27 mouse cellular contexts compared by ENCODE assay signal in genomic region chr15:78382115-78382514, GRCm38 (mm10). TPM values are rescaled to one million over a fixed set of nuclear protein-coding genes. Genes with fewer than 3 reads are reported as not detected.
DNase-seq lines count a peak whose midpoint lies in the region; ATAC-seq and TF ChIP-seq lines count a peak whose summit lies in the region.
"Had no signal": no experiment of that assay in that cellular context is flagged by ENCODE, and none has a peak within 500 bp of the region (broad histone marks: within the 10 kb centered on the region; RNA-seq: fewer than 3 reads in every experiment).

No protein-coding gene starts in this region.

- 78% methylated on average over 4 of the region's 4 CpGs for WGBS in kidney, adult 2 months
- 92% methylated on average over 4 of the region's 4 CpGs for WGBS in liver, adult 2 months
- 83% methylated on average over 4 of the region's 4 CpGs for WGBS in liver, embryonic 12.5 days (ENCODE audit: insufficient replicate concordance)
- WGBS in stomach, embryonic 15.5 days = 85% methylated on average over 4 of the region's 4 CpGs

- no peak for TF ChIP-seq CTCF in kidney, adult 2 months (conservative IDR thresholded peaks at IDR 0.05; ENCODE audit: insufficient read depth, insufficient read length, low read depth, low read length)
- no peak for TF ChIP-seq CTCF in liver, adult 2 months (IDR thresholded peaks at IDR 0.05; ENCODE audit: low read depth, low read length)

- H3K4me1 ChIP-seq in kidney, adult 2 months (ENCODE audit: control insufficient read depth, insufficient read depth, low read length) = peaks cover 16% of the 10 kb centered on the region; the same call in 1 of the 2 replicates
- H3K4me1 ChIP-seq in liver, adult 2 months (ENCODE audit: control insufficient read depth, insufficient read depth, low read length) = peaks cover 14% of the 10 kb centered on the region
- peaks cover 9% of the 10 kb centered on the region; the same call in 1 of the 2 replicates for H3K4me1 ChIP-seq in liver, embryonic 12.5 days
- H3K4me1 ChIP-seq in stomach, embryonic 15.5 days = no peaks in the 10 kb centered on the region

- no peak overlapping the region for H3K4me2 ChIP-seq in liver, embryonic 12.5 days
- no peak overlapping the region for H3K4me2 ChIP-seq in stomach, embryonic 15.5 days
- H3K4me2 ChIP-seq: embryonic facial prominence, embryonic 15.5 days; forebrain, embryonic 15.5 days; heart, embryonic 13.5 days; hindbrain, embryonic 15.5 days had no signal

- no peak for TF ChIP-seq POLR2A in kidney, adult 2 months (IDR thresholded peaks at IDR 0.05; ENCODE audit: low read depth, low read length)
- TF ChIP-seq POLR2A in liver, adult 2 months (IDR thresholded peaks at IDR 0.05; ENCODE audit: extremely low read depth, insufficient read depth, low read length) = no peak

- no peak overlapping the region for H3K9ac ChIP-seq in liver, adult 2 months (ENCODE audit: low read depth, low read length)
- H3K9ac ChIP-seq in liver, embryonic 12.5 days = no peak overlapping the region
- no peak overlapping the region for H3K9ac ChIP-seq in stomach, embryonic 15.5 days
- H3K9ac ChIP-seq: embryonic facial prominence, embryonic 15.5 days; forebrain, embryonic 15.5 days; heart, embryonic 13.5 days; hindbrain, embryonic 15.5 days had no signal

- no peak for ATAC-seq in liver, embryonic 12.5 days
- no peak for ATAC-seq in stomach, embryonic 15.5 days (ENCODE audit: insufficient read depth, low FRiP score, low read depth)
- ATAC-seq: activated CD4-positive, CD25-positive, alpha-beta regulatory T cell, adult 4 months; forebrain, embryonic 15.5 days had no signal

- H3K27me3 ChIP-seq in kidney, adult 2 months (replicated peaks; ENCODE audit: control insufficient read depth, insufficient read depth, low read length) = no peaks in the 10 kb centered on the region
- H3K27me3 ChIP-seq in liver, adult 2 months (ENCODE audit: control insufficient read depth, insufficient read depth, low read length) = no peaks in the 10 kb centered on the region
- H3K27me3 ChIP-seq in liver, embryonic 12.5 days (replicated peaks) = peaks cover 8% of the 10 kb centered on the region; the same call in 1 of the 2 replicates
- no peaks in the 10 kb centered on the region; the same call in 1 of the 2 replicates for H3K27me3 ChIP-seq in stomach, embryonic 15.5 days (replicated peaks)
- H3K27me3 ChIP-seq: embryonic facial prominence, embryonic 15.5 days; forebrain, embryonic 15.5 days; heart, embryonic 13.5 days; hindbrain, embryonic 15.5 days had no signal

- no peaks in the 10 kb centered on the region for H3K9me3 ChIP-seq in liver, embryonic 12.5 days (replicated peaks)
- H3K9me3 ChIP-seq in stomach, embryonic 15.5 days = no peaks in the 10 kb centered on the region
- H3K9me3 ChIP-seq: embryonic facial prominence, embryonic 15.5 days; forebrain, embryonic 10.5 days; forebrain, embryonic 15.5 days; G1E; heart, embryonic 13.5 days; hindbrain, embryonic 15.5 days had no signal

- DNase-seq in kidney, adult 2 months = peak; percentile 64
- DNase-seq in kidney, postnatal 10 days = no peak
- DNase-seq in liver, adult 2 months (ENCODE audit: extremely low read depth, low read depth, low spot score) = peak; percentile 47
- peak; percentile 14 for DNase-seq in R1 (ENCODE audit: low read depth, low spot score)
- DNase-seq in spleen, postnatal 10 days (ENCODE audit: low spot score in 2 of 2) = no peak
- no peak for DNase-seq in frontal cortex, postnatal 25 days (ENCODE audit: low spot score in 2 of 2)
- DNase-seq: adrenal gland, postnatal 14 days; cerebellum, adult 18-20 months; cerebellum, adult 9-11 months; cerebellum, postnatal 36 days; gastrocnemius, postnatal 14 days; heart, adult 2 months; heart, postnatal 36 days had no signal

- no peak overlapping the region for H3K4me3 ChIP-seq in kidney, adult 2 months (ENCODE audit: insufficient read depth, low read depth, low read length)
- no peak overlapping the region for H3K4me3 ChIP-seq in liver, adult 2 months (ENCODE audit: insufficient read depth, low read depth, low read length)
- H3K4me3 ChIP-seq in liver, embryonic 12.5 days = no peak overlapping the region
- no peak overlapping the region for H3K4me3 ChIP-seq in stomach, embryonic 15.5 days (replicated peaks)
- H3K4me3 ChIP-seq: embryonic facial prominence, embryonic 15.5 days; erythroblast, embryonic 14.5 days; forebrain, embryonic 10.5 days; forebrain, embryonic 15.5 days; heart, adult 2 months; heart, embryonic 13.5 days; hindbrain, embryonic 15.5 days had no signal

- no peaks in the 10 kb centered on the region for H3K79me2 ChIP-seq in liver, adult 2 months (ENCODE audit: control insufficient read depth, insufficient read depth, low read length)

- H3K36me3 ChIP-seq in kidney, adult 2 months (ENCODE audit: control insufficient read depth, insufficient read depth, low read length) = no peaks in the 10 kb centered on the region
- H3K36me3 ChIP-seq in liver, adult 2 months (ENCODE audit: control insufficient read depth, insufficient read depth, low read length) = no peaks in the 10 kb centered on the region
- H3K36me3 ChIP-seq in liver, embryonic 12.5 days = no peaks in the 10 kb centered on the region
- no peaks in the 10 kb centered on the region for H3K36me3 ChIP-seq in stomach, embryonic 15.5 days
- H3K36me3 ChIP-seq: embryonic facial prominence, embryonic 15.5 days; forebrain, embryonic 10.5 days; forebrain, embryonic 15.5 days; G1E; heart, embryonic 13.5 days; hindbrain, embryonic 15.5 days had no signal

- H3K27ac ChIP-seq in kidney, adult 2 months (ENCODE audit: insufficient read depth, low read depth, low read length) = no peak overlapping the region
- H3K27ac ChIP-seq in liver, adult 2 months (replicated peaks; ENCODE audit: insufficient read depth, low read depth, low read length) = no peak overlapping the region
- H3K27ac ChIP-seq in liver, embryonic 12.5 days = no peak overlapping the region
- H3K27ac ChIP-seq in stomach, embryonic 15.5 days = 0 out of 2 replicates have a peak overlapping the region, but pooled peaks have one; percentile 6
- H3K27ac ChIP-seq: embryonic facial prominence, embryonic 15.5 days; forebrain, embryonic 10.5 days; forebrain, embryonic 15.5 days; heart, adult 2 months; heart, embryonic 13.5 days; hindbrain, embryonic 15.5 days had no signal

RNA-seq across cellular contexts. Expression of gene Tex33, which starts 13.6 kb away (rescaled TPM):
- polyA plus RNA-seq in kidney, adult 2 months (2012; rRNA removed) = 0.41 and 0.48 TPM in 2 replicates
- total RNA-seq in liver, adult 2 months (2014; rRNA removed) = not detected in 2 replicates
- not detected in 2 replicates for polyA plus RNA-seq in liver, adult 2 months (2012; rRNA removed)
- polyA plus RNA-seq in liver, embryonic 12.5 days (2016; fragmentation: Nextera tagmentation; extraction: Ambion mirVana) = not detected in 2 replicates
- polyA plus RNA-seq in stomach, embryonic 15.5 days (2015; fragmentation: Nextera tagmentation; extraction: Ambion mirVana) = not detected in 2 replicates
- total RNA-seq: adrenal gland, adult 18-20 months; adrenal gland, postnatal 14 days; gastrocnemius, adult 18-20 months; gastrocnemius, postnatal 14 days; heart, adult 2 months; heart, postnatal 36 days had no signal
- polyA plus RNA-seq: activated CD4-positive, CD25-positive, alpha-beta regulatory T cell, adult 4 months; erythroblast, embryonic 14.5 days; forebrain, embryonic 10.5 days; forebrain, embryonic 15.5 days; G1E; heart, embryonic 13.5 days; heart, postnatal 0 days; hindbrain, embryonic 11.5 days; hindbrain, embryonic 15.5 days had no signal

RNA-seq across cellular contexts. Expression of gene Tst, which starts 23.6 kb away (rescaled TPM):
- 151 and 161 TPM in 2 replicates for polyA plus RNA-seq in kidney, adult 2 months (2012; rRNA removed)
- 303 and 343 TPM in 2 replicates for total RNA-seq in liver, adult 2 months (2014; rRNA removed)
- polyA plus RNA-seq in liver, adult 2 months (2012; rRNA removed) = 621 and 686 TPM in 2 replicates
- polyA plus RNA-seq in liver, embryonic 12.5 days (2016; fragmentation: Nextera tagmentation; extraction: Ambion mirVana) = 84.9 and 92.8 TPM in 2 replicates
- 67.4 and 89.8 TPM in 2 replicates for polyA plus RNA-seq in stomach, embryonic 15.5 days (2015; fragmentation: Nextera tagmentation; extraction: Ambion mirVana)

RNA-seq across cellular contexts. Expression of gene Mpst, which starts 24.1 kb away (rescaled TPM):
- polyA plus RNA-seq in kidney, adult 2 months (2012; rRNA removed) = 270 and 419 TPM in 2 replicates
- total RNA-seq in liver, adult 2 months (2014; rRNA removed) = 86.0 and 106 TPM in 2 replicates
- 377 and 408 TPM in 2 replicates for polyA plus RNA-seq in liver, adult 2 months (2012; rRNA removed)
- polyA plus RNA-seq in liver, embryonic 12.5 days (2016; fragmentation: Nextera tagmentation; extraction: Ambion mirVana) = 3.5 and 4.8 TPM in 2 replicates
- 3.3 and 4.2 TPM in 2 replicates for polyA plus RNA-seq in stomach, embryonic 15.5 days (2015; fragmentation: Nextera tagmentation; extraction: Ambion mirVana)

RNA-seq across cellular contexts. Expression of gene Kctd17, which starts 46.2 kb away (rescaled TPM):
- 163 and 184 TPM in 2 replicates for polyA plus RNA-seq in kidney, adult 2 months (2012; rRNA removed)
- 1.2 and 2.6 TPM in 2 replicates for total RNA-seq in liver, adult 2 months (2014; rRNA removed)
- polyA plus RNA-seq in liver, adult 2 months (2012; rRNA removed) = 8.6 and 10.4 TPM in 2 replicates
- 7.6 and 8.8 TPM in 2 replicates for polyA plus RNA-seq in liver, embryonic 12.5 days (2016; fragmentation: Nextera tagmentation; extraction: Ambion mirVana)
- polyA plus RNA-seq in stomach, embryonic 15.5 days (2015; fragmentation: Nextera tagmentation; extraction: Ambion mirVana) = 35.4 and 40.6 TPM in 2 replicates

RNA-seq across cellular contexts. Expression of gene Csf2rb, which starts 56.6 kb away (rescaled TPM):
- 3.0 and 7.3 TPM in 2 replicates for polyA plus RNA-seq in kidney, adult 2 months (2012; rRNA removed)
- 1.8 and 3.2 TPM in 2 replicates for total RNA-seq in liver, adult 2 months (2014; rRNA removed)
- polyA plus RNA-seq in liver, adult 2 months (2012; rRNA removed) = 2.1 and 3.6 TPM in 2 replicates
- polyA plus RNA-seq in liver, embryonic 12.5 days (2016; fragmentation: Nextera tagmentation; extraction: Ambion mirVana) = 3.6 and 3.9 TPM in 2 replicates
- polyA plus RNA-seq in stomach, embryonic 15.5 days (2015; fragmentation: Nextera tagmentation; extraction: Ambion mirVana) = 2.7 and 3.7 TPM in 2 replicates

Comparison
In these comparisons a context has a peak if more than half of its experiments do, and no peak if none do; other contexts are left out.
1. DNase-seq: peak in kidney, adult 2 months (single experiment), liver, adult 2 months (single experiment) and R1 (single experiment); none in kidney, postnatal 10 days (single experiment), spleen, postnatal 10 days (0 of 2) and frontal cortex, postnatal 25 days (0 of 2).
2. RNA of gene Mpst, which starts 24.1 kb away (polyA plus RNA-seq): 377 to 408 TPM in liver, adult 2 months and 270 to 419 TPM in kidney, adult 2 months; 3.3 to 4.2 TPM in stomach, embryonic 15.5 days and 3.5 to 4.8 TPM in liver, embryonic 12.5 days; every median in the first group is over 10 times any median in the second.